Mouse (Mus musculus): Measurements from ENCODE around the gene Hdgf.
A peak's percentile ranks its signal among the peaks of the same experiment; 100 is the strongest.

Hdgf gene

DNA sequence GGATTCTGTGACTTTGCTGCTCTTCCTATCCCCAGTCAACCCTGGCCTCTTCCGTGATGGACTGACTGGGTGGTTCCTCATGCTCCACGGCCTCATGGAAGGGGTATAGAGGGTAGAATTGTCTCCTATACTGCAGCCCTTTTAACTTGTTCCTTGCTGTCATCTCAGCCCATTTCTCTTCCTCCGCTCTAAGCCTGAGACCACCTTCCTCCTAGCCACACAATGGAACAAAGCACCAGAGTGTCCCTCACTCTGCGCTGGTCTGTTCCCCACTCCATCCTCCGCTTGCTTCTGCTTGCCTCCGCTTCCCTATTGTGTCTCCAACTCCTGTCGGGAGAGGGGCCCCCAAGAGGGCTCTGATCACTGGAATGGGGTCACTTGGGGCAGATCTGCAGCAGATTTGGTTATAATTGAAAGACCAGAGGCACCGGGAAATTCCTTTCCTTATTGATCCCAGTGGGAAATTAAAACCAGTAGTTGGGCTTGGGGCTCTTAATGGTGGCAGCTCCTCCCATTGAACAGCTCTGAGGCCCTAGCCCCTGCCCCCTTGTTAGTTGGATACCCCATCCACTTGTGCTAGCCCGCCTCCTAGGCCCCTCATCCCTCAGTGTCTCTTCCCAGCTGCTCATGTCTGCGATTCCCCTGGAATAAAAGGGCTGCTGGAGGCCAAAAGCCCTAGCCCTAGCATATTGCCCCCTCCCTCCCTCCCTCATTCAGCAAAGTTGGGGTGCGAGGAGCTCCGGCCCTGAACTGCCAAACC lies 39.8 kb downstream of the Hdgf start:
- DNase-seq (ENCODE audit: low read depth, low spot score), result no peak

DNA sequence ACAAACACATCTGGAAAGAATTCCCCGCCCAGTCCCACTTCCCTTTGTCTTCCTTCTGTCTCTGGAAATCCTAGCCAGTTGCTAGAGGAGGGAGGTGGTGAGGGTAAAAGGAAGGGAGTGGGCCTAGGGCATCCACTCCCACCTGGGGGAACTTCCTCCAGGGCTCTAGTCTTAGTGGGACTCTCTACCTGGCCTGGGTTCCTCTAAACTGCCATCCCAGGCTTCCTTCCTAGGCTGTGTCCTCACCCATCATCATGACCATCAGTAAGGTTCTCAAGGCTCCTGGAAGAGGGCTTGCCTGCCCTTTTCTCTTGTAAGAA lies 40.4 kb downstream of the Hdgf start:
- no peak for DNase-seq (ENCODE audit: low read depth, low spot score)

DNA sequence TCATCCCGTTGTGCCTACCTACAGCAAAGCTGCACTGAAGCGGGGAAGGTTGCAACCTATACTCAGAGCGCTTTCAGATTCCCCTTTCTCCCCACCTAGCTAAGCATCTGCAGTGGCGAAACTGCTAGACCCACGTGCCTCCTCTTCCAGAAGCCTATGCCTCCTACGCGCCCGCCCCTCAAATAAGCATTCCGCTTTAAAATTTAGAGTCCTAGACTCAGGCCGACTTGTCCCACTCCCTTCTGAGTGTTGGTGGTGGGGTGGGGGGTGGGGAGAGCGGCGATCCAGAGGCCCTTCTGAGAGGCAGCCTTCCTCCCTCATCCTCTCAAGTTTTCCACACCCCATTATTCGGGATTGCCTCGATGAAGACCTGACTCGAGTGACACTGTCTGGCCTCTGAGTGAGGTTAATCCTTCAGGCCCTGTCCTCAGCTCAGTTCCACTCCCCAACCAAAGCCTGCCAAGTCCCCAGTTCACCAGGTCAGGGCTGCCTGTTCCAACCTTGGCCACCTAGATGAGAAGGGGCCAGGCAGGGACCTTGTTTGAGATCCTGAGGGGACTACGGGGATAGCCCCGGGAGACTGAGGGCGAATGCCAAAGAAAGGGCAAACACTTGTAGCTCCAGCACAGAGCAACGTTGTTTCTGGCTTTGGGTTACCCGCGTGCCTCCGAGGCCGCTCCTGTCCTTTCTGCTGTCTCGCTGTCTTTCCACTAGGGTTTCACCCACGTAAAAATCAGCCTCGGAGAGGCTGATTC lies 41.1 kb downstream of the Hdgf start:
- DNase-seq (ENCODE audit: low read depth, low spot score), result no peak

DNA sequence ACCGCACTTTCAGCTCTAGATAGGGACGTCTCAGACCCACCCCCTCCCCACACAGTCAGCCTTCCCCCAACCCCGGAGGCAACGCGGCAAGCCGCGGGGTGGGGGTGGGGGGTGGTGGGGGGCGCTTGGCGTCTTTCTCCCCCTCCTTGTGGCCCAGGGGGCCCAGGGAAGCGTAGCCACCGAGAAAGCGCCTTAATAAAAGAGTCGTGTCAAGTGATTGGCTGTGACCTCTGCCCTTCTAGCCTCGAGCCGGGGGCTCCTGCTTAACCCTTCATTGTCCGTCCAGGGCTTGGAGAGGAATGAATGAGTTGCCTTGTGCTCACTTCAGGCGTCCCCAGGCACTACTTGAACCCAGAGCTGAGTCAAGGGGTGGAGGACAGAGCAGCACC lies 41.7 kb downstream of the Hdgf start:
- DNase-seq (ENCODE audit: low read depth, low spot score), result no peak

DNA sequence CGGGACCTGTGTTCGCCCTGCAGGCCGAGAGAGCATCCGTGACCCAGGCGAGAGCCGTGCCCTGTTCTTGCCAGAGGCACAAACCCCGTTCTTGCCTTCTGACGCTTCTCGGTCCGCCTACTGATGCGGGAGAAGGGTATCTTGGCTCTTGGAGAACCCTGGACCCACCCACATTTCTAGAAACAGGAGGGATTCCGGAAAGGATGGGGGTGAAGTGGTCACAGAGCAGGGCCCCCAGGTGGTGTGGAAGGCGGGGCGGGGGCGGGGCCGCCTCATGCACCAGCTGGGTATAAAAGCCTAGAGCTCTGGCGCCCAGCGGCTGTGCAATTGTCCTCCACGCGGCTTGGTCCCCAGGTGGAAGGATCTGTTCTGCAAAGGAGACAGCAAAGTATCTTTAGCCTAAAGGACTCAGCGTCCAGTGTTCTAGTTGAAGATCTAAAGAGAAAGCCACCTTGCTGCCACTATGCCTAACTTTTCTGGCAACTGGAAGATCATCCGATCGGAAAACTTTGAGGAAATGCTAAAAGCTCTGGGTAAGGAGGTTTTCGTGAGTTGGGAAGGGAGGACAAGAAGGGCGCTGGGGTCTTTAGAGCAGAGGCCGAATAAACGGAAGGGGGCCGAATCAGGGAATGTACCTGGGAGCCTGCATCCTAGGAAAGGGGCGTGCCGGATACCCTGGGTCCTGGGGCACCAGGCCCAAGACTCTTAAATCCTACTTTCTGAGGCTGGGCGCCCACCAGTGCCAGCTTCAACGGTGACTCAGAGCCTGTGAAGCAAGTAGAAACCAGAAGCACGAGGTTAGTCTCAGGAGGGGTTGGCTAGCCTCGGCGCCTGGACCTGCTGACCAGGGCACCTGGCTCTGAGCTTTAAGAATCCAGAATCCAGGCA lies 42.5 kb downstream of the Hdgf start, which contains the start of gene Crabp2:
Gene Crabp2 (plus strand): TSS at position 289 of the 888 bp plus-strand sequence.
- no peak for DNase-seq (ENCODE audit: low read depth, low spot score)

DNA sequence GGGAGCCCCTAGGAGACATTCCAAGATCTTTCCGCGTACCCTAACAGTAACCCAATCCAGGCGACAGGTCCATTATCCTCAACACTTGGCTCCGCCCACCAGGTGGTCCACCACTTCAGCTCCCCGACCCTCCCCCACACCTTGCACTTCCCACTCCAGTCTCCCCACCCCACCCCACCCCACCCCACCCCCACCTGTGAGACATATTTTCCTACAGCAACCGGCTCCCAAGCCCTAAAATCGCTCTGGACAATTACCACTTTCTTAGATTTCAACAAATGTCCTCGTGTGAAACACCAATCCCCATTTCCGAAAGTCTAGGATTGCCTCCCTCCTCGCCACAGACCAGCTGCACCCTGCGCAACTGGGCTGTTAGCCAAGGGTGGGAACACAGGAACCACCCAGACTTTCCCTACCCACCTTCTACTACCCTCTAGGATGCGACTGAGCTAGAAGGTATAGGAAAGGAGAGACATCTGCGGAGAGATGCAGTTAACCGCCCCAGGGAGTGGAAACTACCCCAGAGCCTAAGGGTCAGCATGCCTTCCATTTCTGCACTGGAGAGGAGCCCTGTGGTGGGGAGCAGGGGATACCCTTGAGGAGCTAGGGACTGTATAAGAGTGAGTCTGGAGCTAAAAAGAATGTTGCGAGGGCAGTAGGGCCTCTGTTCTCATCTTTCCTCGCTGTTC lies 43.3 kb downstream of the Hdgf start:
- no peak for DNase-seq (ENCODE audit: low read depth, low spot score)

DNA sequence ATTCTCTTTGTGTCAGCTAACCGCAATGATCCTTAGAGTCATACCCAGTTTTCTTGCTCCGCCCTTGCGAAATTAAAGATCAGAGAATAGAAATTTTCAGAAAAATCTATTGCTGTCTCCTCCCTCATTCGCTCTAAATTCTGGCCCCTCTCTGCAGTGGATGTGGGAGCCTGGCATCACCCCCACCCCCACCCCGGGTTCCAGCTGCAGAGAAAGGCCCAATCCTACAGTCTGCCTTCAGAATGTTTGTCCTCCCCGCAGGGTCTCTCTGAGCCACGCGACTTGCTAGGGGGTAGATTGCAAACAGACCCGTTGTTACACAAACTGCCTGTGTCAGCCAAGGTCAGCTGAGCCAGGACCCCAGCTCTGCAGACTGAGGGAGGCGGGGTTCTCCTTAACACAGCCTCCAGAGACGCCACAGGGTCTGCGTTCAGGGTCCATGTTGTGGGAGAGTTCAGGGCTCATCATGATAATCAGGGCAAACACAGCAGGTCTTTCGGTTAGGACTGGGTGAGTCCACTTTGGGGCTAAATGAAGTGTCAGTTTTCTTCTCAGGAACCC lies 43.9 kb downstream of the Hdgf start:
- DNase-seq (ENCODE audit: low read depth, low spot score), result no peak

DNA sequence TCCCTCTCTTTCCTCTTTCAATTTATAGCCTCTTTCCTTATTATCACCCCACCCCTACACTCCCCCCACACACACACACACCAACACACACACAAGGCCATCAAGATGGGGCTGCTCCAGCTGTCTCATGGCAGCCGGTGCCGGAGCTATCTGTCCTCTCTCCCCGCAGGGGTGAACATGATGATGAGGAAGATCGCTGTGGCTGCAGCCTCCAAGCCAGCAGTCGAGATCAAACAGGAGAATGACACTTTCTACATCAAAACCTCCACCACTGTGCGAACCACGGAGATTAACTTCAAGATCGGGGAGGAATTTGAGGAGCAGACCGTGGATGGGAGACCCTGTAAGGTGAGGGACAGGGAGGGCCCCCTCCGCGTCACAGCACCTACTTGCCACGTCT lies 45.8 kb downstream of the Hdgf start:
- DNase-seq (ENCODE audit: low read depth, low spot score), result no peak

DNA sequence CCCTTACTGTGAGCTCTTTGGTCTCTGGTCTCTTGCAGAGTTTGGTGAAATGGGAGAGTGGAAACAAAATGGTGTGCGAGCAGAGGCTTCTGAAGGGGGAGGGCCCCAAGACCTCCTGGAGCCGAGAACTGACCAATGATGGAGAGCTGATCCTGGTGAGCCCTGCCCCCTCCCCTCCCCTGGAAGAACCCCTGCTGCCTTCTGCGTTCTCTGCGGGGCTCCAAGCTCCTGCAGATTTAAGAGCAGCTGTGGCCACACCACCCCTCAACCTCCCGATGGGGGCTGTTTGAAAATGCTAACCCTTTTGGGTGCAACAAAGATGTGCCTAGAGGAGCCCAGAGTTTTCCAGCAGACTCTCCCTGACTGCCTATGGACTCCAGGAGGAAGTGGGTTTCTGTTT lies 46.3 kb downstream of the Hdgf start:
- DNase-seq (ENCODE audit: low read depth, low spot score), result no peak

DNA sequence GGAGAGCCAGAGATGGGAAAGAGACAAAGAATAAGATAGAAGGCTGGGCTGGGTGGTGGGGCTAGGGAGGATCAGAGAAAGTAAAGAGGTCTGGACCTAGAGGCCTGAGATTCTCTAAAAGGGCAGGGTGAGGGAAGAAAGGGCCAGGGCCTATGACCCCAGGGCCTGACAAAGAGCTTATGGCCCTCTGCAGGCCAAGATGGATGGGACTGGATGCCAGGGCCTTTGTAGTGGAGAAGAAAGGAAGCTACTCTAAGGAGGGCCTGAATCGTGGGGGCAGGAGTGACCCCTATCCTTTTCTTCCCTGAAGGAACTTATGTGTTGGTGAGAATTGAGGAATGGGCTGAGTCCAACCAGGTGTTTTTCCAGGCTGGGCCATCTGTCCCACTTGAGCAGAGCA lies 51.9 kb downstream of the Hdgf start:
- DNase-seq (ENCODE audit: low read depth, low spot score), result no peak

DNA sequence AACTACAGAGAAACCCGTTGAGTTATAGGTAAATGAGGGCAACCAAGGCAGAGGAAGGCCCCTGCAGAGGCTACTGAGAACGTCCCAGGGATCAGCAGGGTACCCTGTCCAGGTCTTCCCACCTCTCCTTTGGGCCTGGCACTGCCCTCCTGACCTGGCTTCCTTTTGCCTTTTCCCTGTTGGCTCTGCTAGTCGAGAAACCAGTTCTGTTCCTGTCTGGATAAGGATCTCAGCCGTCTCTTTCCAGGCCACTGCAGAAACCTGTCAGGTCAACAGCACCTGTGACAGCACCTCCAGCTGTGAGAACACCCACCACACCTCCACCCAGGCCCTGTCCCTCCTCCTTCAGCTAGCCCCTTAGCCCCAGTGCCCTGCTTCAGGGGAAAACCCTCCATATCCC lies 52.4 kb downstream of the Hdgf start:
- DNase-seq (ENCODE audit: low read depth, low spot score), result no peak

DNA sequence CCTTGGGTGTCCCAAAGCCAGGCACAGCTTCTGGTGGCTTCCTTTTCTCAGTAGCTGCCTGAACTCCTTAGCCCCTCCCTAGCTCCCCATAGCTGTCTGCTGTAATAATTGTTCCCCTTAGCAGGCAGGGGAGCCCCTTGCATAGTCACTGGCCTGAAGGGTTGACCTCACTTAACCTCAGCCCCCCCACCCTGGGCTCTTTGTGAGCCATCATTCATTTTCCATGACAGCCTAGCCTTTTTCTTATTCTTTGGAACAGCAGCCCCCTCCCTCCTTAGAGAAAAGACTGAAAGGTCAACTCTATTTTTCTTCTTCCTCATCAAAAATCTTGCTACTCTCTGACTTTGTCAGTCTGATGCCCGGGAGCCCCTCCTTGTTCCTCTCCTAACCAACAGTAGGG lies 52.8 kb downstream of the Hdgf start:
- no peak for DNase-seq (ENCODE audit: low read depth, low spot score)

DNA sequence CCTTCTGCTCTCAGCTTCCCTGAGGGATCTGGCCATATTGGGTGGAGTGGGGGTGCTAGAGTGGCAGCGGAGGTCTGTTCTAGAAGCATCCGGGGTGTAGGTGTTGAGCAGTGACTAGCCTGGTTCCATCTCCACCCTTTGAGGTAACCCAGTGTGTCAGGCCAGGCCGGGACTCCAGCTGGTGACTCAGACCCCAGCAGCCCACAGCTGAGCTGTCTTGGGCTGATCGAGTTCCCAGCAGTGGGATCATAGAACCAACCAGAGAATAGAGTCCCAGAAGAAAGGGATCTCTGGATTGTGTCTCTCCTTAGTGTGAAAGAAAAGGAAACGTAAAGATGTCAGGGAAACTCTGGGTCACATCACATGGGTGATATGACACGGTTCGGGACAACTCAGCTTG lies 53.2 kb downstream of the Hdgf start:
- DNase-seq (ENCODE audit: low read depth, low spot score), result no peak

DNA sequence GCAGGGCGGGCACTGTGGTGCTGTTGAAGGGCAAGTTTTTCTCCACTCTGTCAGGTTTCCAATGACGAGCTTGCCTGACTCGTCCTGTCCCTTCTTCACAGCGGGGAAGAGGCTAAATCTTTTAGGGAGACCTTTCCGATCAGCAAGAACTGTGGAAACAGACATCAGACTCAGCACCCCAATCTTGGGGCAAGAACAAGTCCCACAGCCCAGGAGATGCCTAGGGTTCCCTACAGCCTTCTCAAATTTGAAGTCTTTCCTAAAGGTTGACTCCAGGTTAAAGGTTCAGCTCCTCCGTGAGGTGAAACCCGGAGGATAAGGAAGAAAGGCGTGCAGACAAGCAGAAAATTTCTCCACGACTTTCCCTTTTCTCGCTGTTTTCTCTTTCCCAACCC lies 54.1 kb downstream of the Hdgf start:
- no peak for DNase-seq (ENCODE audit: low read depth, low spot score)

DNA sequence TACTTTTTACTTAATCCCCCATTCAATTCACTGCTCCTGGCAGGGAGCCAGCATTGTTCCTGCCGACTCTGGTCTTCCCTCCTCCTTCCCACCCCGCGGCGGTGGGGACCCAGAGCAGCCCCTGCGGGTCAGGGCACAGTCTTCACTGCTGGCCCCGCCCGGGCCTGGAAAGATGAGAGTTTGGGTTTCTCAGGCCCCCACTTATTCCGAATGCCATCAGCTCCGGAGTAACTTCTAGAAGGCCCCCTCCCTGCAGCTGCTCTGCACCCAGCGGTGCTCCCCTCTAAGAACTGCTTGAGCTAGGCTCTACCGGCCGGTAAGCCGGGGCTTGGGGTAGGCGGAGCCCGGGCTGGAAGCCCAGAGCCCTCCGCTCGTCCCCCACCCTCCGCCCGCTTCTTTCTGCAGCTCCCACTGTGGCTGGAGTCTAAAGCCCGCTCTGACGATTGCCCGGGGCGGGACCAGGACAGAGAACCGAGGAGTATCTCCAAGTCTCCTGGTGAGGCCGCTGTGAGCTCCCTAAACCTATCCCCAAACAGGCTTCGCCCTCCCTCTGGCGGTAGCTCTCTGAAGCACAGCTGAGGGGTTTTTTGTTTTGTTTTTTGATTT lies 54.6 kb downstream of the Hdgf start:
- DNase-seq (ENCODE audit: low read depth, low spot score), result peak; percentile 80

All from skeletal muscle tissue, adult 2 months (tissue).